13 mouse cellular contexts compared by ENCODE assay signal in the genomic region with DNA sequence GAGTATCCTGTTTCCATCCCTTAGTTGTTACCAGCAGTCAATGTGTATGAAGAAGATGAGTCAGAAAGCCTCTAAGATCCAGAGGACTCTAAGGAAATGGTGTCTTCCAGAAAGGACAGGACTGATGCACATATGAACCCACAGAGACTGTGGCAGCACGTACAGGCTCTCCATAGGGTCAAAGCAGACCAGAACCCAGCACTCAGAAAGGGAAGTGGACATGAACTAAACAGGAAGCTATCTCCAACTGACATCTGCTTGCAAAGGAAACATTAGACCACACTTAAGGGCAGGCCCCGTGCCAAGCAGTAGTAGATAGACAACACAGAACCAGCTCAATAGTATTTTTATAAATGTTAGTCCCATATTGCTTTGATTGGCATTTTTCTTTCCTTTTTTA. TPM values are rescaled to one million over a fixed set of nuclear protein-coding genes. Genes with fewer than 3 reads are reported as not detected.
A peak's percentile ranks its signal among the peaks of the same experiment; 100 is the strongest.
DNase-seq lines count a peak whose midpoint lies in the region; ATAC-seq and TF ChIP-seq lines count a peak whose summit lies in the region.
"Had no signal": no experiment of that assay in that cellular context is flagged by ENCODE, and none has a peak within 500 bp of the region (broad histone marks: within the 10 kb centered on the region; RNA-seq: fewer than 3 reads in every experiment).

No protein-coding gene starts in this region.

- H3K4me2 ChIP-seq in heart, embryonic 11.5 days, result no peak overlapping the region
- H3K4me2 ChIP-seq in liver, embryonic 16.5 days (ENCODE audit: low read depth, low read length), result no peak overlapping the region
- no peak overlapping the region for H3K4me2 ChIP-seq in hindbrain, embryonic 14.5 days (replicated peaks)
- H3K4me2 ChIP-seq: heart, embryonic 13.5 days; hindbrain, embryonic 15.5 days had no signal

- no peaks in the 10 kb centered on the region for H3K27me3 ChIP-seq in heart, embryonic 11.5 days (ENCODE audit: control insufficient read depth, insufficient read depth, low read length)
- H3K27me3 ChIP-seq in liver, embryonic 16.5 days (ENCODE audit: control insufficient read depth, insufficient read depth, low read depth, low read length), result no peaks in the 10 kb centered on the region
- H3K27me3 ChIP-seq in hindbrain, embryonic 14.5 days (ENCODE audit: control insufficient read depth, insufficient read depth, low read length), result no peaks in the 10 kb centered on the region
- H3K27me3 ChIP-seq: heart, embryonic 13.5 days; hindbrain, embryonic 15.5 days had no signal

- no peak for TF ChIP-seq POLR2A in bone marrow macrophage, adult 2 months (IDR thresholded peaks at IDR 0.05; ENCODE audit: borderline replicate concordance, low read depth, low read length)

- no peaks in the 10 kb centered on the region for H3K4me1 ChIP-seq in heart, embryonic 11.5 days (ENCODE audit: control insufficient read depth, insufficient read depth, low read length)
- peaks cover 24% of the 10 kb centered on the region for H3K4me1 ChIP-seq in bone marrow macrophage, adult 2 months (ENCODE audit: control insufficient read depth, insufficient read depth, low read length)
- H3K4me1 ChIP-seq in liver, embryonic 16.5 days (ENCODE audit: control insufficient read depth, low read depth, low read length), result no peaks in the 10 kb centered on the region
- no peaks in the 10 kb centered on the region for H3K4me1 ChIP-seq in hindbrain, embryonic 14.5 days (replicated peaks; ENCODE audit: control insufficient read depth, insufficient read depth, low read length)
- H3K4me1 ChIP-seq: embryonic facial prominence, embryonic 10.5 days; heart, embryonic 13.5 days; hindbrain, embryonic 15.5 days had no signal

- H3K27ac ChIP-seq in heart, embryonic 11.5 days (ENCODE audit: low read depth, low read length), result no peak overlapping the region
- peak overlapping the region; percentile 65 for H3K27ac ChIP-seq in bone marrow macrophage, adult 2 months (ENCODE audit: insufficient read depth, low read depth, low read length)
- H3K27ac ChIP-seq in liver, embryonic 16.5 days (ENCODE audit: low read length), result no peak overlapping the region
- H3K27ac ChIP-seq in hindbrain, embryonic 14.5 days, result no peak overlapping the region
- H3K27ac ChIP-seq: embryonic facial prominence, embryonic 10.5 days; heart, embryonic 13.5 days; hindbrain, embryonic 15.5 days had no signal

- H3K9me3 ChIP-seq in heart, embryonic 11.5 days (replicated peaks; ENCODE audit: control insufficient read depth, low read length), result no peaks in the 10 kb centered on the region
- H3K9me3 ChIP-seq in liver, embryonic 16.5 days (replicated peaks; ENCODE audit: control insufficient read depth, low read length), result no peaks in the 10 kb centered on the region
- H3K9me3 ChIP-seq in hindbrain, embryonic 14.5 days (ENCODE audit: control insufficient read depth, low read length), result no peaks in the 10 kb centered on the region
- H3K9me3 ChIP-seq: embryonic facial prominence, embryonic 10.5 days; heart, embryonic 13.5 days; hindbrain, embryonic 15.5 days had no signal

- no peaks in the 10 kb centered on the region for H3K36me3 ChIP-seq in heart, embryonic 11.5 days (ENCODE audit: control insufficient read depth, insufficient read depth, low read length)
- H3K36me3 ChIP-seq in liver, embryonic 16.5 days (ENCODE audit: control insufficient read depth, insufficient read depth), result no peaks in the 10 kb centered on the region
- H3K36me3 ChIP-seq in hindbrain, embryonic 14.5 days (replicated peaks; ENCODE audit: control insufficient read depth, insufficient read depth), result no peaks in the 10 kb centered on the region
- H3K36me3 ChIP-seq: embryonic facial prominence, embryonic 10.5 days; heart, embryonic 13.5 days; hindbrain, embryonic 15.5 days had no signal

- no peak overlapping the region for H3K9ac ChIP-seq in heart, embryonic 11.5 days (ENCODE audit: low read depth, low read length)
- no peak overlapping the region for H3K9ac ChIP-seq in liver, embryonic 16.5 days (ENCODE audit: low read depth, low read length)
- H3K9ac ChIP-seq in hindbrain, embryonic 14.5 days, result no peak overlapping the region
- H3K9ac ChIP-seq: heart, embryonic 13.5 days; hindbrain, embryonic 15.5 days had no signal

- H3K4me3 ChIP-seq in heart, embryonic 11.5 days (ENCODE audit: low read depth, low read length), result no peak overlapping the region
- H3K4me3 ChIP-seq in bone marrow macrophage, adult 2 months (ENCODE audit: insufficient read depth, low read length), result no peak overlapping the region
- no peak overlapping the region for H3K4me3 ChIP-seq in liver, embryonic 16.5 days (ENCODE audit: low read depth, low read length)
- H3K4me3 ChIP-seq in hindbrain, embryonic 14.5 days (replicated peaks; ENCODE audit: low read length), result no peak overlapping the region
- H3K4me3 ChIP-seq: embryonic facial prominence, embryonic 10.5 days; heart, embryonic 13.5 days; hindbrain, embryonic 15.5 days had no signal

- ATAC-seq in heart, embryonic 11.5 days (replicated peaks; ENCODE audit: insufficient number of reproducible peaks, low FRiP score, low TSS enrichment), result no peak
- peak; percentile 70 for ATAC-seq in liver, embryonic 16.5 days (ENCODE audit: low read depth)
- ATAC-seq in megakaryocyte progenitor cell, adult 5-6 weeks (replicated peaks; ENCODE audit: poor library complexity), result peak; percentile 92
- no peak for ATAC-seq in hindbrain, embryonic 14.5 days (ENCODE audit: low FRiP score)

- WGBS in heart, embryonic 11.5 days (ENCODE audit: insufficient replicate concordance), result 50% methylated on average over 2 of the region's 2 CpGs
- 17% methylated on average over 2 of the region's 2 CpGs for WGBS in liver, embryonic 16.5 days (ENCODE audit: insufficient replicate concordance)
- 82% methylated on average over 2 of the region's 2 CpGs for WGBS in hindbrain, embryonic 14.5 days

- no peak for TF ChIP-seq CTCF in bone marrow macrophage, adult 2 months (IDR thresholded peaks at IDR 0.05; ENCODE audit: low read depth, low read length)

- DNase-seq in heart, adult 11 months, result peak; percentile 95
- DNase-seq in adrenal gland, adult 18-20 months (ENCODE audit: low spot score in 2 of 2), result no peak
- DNase-seq in hindbrain, embryonic 14.5 days (ENCODE audit: low spot score), result no peak
- no peak for DNase-seq in adrenal gland, postnatal 36 days
- DNase-seq: adrenal gland, postnatal 10 days had no signal

RNA-seq across cellular contexts. Expression of a gene that starts 12.3 kb away (rescaled TPM):
- 0.17 and 0.19 TPM in 2 replicates for polyA plus RNA-seq in heart, embryonic 11.5 days (2014; fragmentation: Nextera tagmentation; extraction: Ambion mirVana)
- polyA plus RNA-seq in bone marrow macrophage, adult 2 months (2012; ENCODE audit: insufficient read depth, insufficient read length, missing spikeins), result not detected in 2 replicates
- 0.27 and 0.32 TPM in 2 replicates for polyA plus RNA-seq in liver, embryonic 16.5 days (2015; fragmentation: Nextera tagmentation; extraction: Ambion mirVana)
- 1.0 and 2.2 TPM in 2 replicates for total RNA-seq in megakaryocyte progenitor cell, adult 5-6 weeks (2015)
- 0.17 and 0.61 TPM in 2 replicates for total RNA-seq in megakaryocyte progenitor cell, adult 5-6 weeks (2017)
- total RNA-seq in adrenal gland, adult 18-20 months (2021), result under 1 TPM in 1 of 2 experiments, not detected in 1; 0.22 TPM
- polyA plus RNA-seq in hindbrain, embryonic 14.5 days (2014; fragmentation: Nextera tagmentation; extraction: Ambion mirVana), result 0.09 TPM in 1 of 2 replicates, not detected in the other
- under 1 TPM; 0.16 to 0.20 TPM for total RNA-seq in adrenal gland, postnatal 36 days (2021)
- polyA plus RNA-seq: heart, embryonic 13.5 days; hindbrain, embryonic 15.5 days; liver, adult 2 months had no signal

RNA-seq across cellular contexts. Expression of a gene that starts 27.3 kb away (rescaled TPM):
- polyA plus RNA-seq in heart, embryonic 11.5 days (2014; fragmentation: Nextera tagmentation; extraction: Ambion mirVana), result 0.09 and 0.31 TPM in 2 replicates
- polyA plus RNA-seq in bone marrow macrophage, adult 2 months (2012; ENCODE audit: insufficient read depth, insufficient read length, missing spikeins), result not detected in 2 replicates
- polyA plus RNA-seq in liver, embryonic 16.5 days (2015; fragmentation: Nextera tagmentation; extraction: Ambion mirVana), result 0.11 and 0.13 TPM in 2 replicates
- 0.46 and 0.74 TPM in 2 replicates for total RNA-seq in megakaryocyte progenitor cell, adult 5-6 weeks (2015)
- total RNA-seq in megakaryocyte progenitor cell, adult 5-6 weeks (2017), result 0.12 and 0.81 TPM in 2 replicates
- under 1 TPM; 0.17 to 0.26 TPM for total RNA-seq in adrenal gland, adult 18-20 months (2021)
- 0.53 and 0.59 TPM in 2 replicates for polyA plus RNA-seq in hindbrain, embryonic 14.5 days (2014; fragmentation: Nextera tagmentation; extraction: Ambion mirVana)
- total RNA-seq in adrenal gland, postnatal 36 days (2021), result under 1 TPM in 1 of 2 experiments, not detected in 1; 0.13 TPM

RNA-seq across cellular contexts. Expression of a gene that starts 56.0 kb away (rescaled TPM):
- 0.16 and 0.28 TPM in 2 replicates for polyA plus RNA-seq in heart, embryonic 11.5 days (2014; fragmentation: Nextera tagmentation; extraction: Ambion mirVana)
- not detected in 2 replicates for polyA plus RNA-seq in bone marrow macrophage, adult 2 months (2012; ENCODE audit: insufficient read depth, insufficient read length, missing spikeins)
- 1.8 and 1.9 TPM in 2 replicates for polyA plus RNA-seq in liver, embryonic 16.5 days (2015; fragmentation: Nextera tagmentation; extraction: Ambion mirVana)
- total RNA-seq in megakaryocyte progenitor cell, adult 5-6 weeks (2015), result 0.35 and 0.46 TPM in 2 replicates
- 0.30 TPM in 1 of 2 replicates, not detected in the other for total RNA-seq in megakaryocyte progenitor cell, adult 5-6 weeks (2017)
- total RNA-seq in adrenal gland, adult 18-20 months (2021), result under 1 TPM in 1 of 2 experiments, not detected in 1; 0.42 TPM
- polyA plus RNA-seq in hindbrain, embryonic 14.5 days (2014; fragmentation: Nextera tagmentation; extraction: Ambion mirVana), result 0.08 TPM in 1 of 2 replicates, not detected in the other
- under 1 TPM in 1 of 2 experiments, not detected in 1; 0.10 TPM for total RNA-seq in adrenal gland, postnatal 36 days (2021)
- polyA plus RNA-seq: heart, embryonic 13.5 days; hindbrain, embryonic 15.5 days had no signal

RNA-seq across cellular contexts. Expression of a gene that starts 58.3 kb away (rescaled TPM):
- polyA plus RNA-seq in heart, embryonic 11.5 days (2014; fragmentation: Nextera tagmentation; extraction: Ambion mirVana), result 16.3 and 18.3 TPM in 2 replicates
- 0.44 TPM in 1 of 2 replicates, not detected in the other for polyA plus RNA-seq in bone marrow macrophage, adult 2 months (2012; ENCODE audit: insufficient read depth, insufficient read length, missing spikeins)
- 0.09 and 0.26 TPM in 2 replicates for polyA plus RNA-seq in liver, embryonic 16.5 days (2015; fragmentation: Nextera tagmentation; extraction: Ambion mirVana)
- total RNA-seq in megakaryocyte progenitor cell, adult 5-6 weeks (2015), result not detected in 2 replicates
- total RNA-seq in megakaryocyte progenitor cell, adult 5-6 weeks (2017), result not detected in 2 replicates
- total RNA-seq in adrenal gland, adult 18-20 months (2021), result 1 to 10 TPM; 3.4 to 4.8 TPM
- polyA plus RNA-seq in hindbrain, embryonic 14.5 days (2014; fragmentation: Nextera tagmentation; extraction: Ambion mirVana), result 457 and 485 TPM in 2 replicates
- 1 to 10 TPM; 2.7 to 3.0 TPM for total RNA-seq in adrenal gland, postnatal 36 days (2021)

Comparison
In these comparisons a context has a peak if more than half of its experiments do, and no peak if none do; other contexts are left out.
1. ATAC-seq: peak in liver, embryonic 16.5 days (single experiment) and megakaryocyte progenitor cell, adult 5-6 weeks (single experiment); none in heart, embryonic 11.5 days (single experiment) and hindbrain, embryonic 14.5 days (single experiment).